22 mouse cellular contexts compared by ENCODE assay signal in the genomic region with DNA sequence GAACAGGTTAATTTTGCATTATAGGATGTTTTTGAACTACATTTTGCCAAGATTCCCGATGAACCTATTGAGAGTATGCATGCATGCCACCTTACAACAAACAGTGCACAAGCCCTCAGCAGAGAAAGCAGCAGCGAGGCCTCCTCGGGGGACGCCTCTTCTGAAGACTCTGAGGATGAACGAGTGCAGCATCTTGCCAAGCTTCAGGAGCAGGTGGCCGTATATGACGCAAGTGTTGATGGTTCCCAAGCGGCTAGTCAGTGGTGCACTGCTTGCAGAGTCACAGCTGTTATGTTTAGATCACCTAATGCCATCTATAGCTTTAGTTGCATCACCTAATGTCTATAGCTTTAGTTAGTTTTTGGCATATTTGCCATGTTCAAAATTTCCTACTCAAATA. TPM values are rescaled to one million over a fixed set of nuclear protein-coding genes. Genes with fewer than 3 reads are reported as not detected.
DNase-seq lines count a peak whose midpoint lies in the region; ATAC-seq and TF ChIP-seq lines count a peak whose summit lies in the region.
"Had no signal": no experiment of that assay in that cellular context is flagged by ENCODE, and none has a peak within 500 bp of the region (broad histone marks: within the 10 kb centered on the region; RNA-seq: fewer than 3 reads in every experiment).

No protein-coding gene starts in this region.

- 83% methylated on average over 8 of the region's 8 CpGs for WGBS in embryonic facial prominence, embryonic 14.5 days
- 90% methylated on average over 8 of the region's 8 CpGs for WGBS in embryonic facial prominence, embryonic 10.5 days
- 82% methylated on average over 8 of the region's 8 CpGs for WGBS in intestine, postnatal 0 days

- no peaks in the 10 kb centered on the region for H3K27me3 ChIP-seq in embryonic facial prominence, embryonic 14.5 days (replicated peaks; ENCODE audit: control insufficient read depth, insufficient read depth, low read length)
- H3K27me3 ChIP-seq in embryonic facial prominence, embryonic 10.5 days (replicated peaks; ENCODE audit: low read depth, poor library complexity, severe bottlenecking): no peaks in the 10 kb centered on the region
- no peaks in the 10 kb centered on the region for H3K27me3 ChIP-seq in intestine, postnatal 0 days (replicated peaks; ENCODE audit: control insufficient read depth, insufficient read depth, low read length)
- H3K27me3 ChIP-seq: embryonic facial prominence, embryonic 13.5 days; heart, embryonic 12.5 days; intestine, embryonic 15.5 days had no signal

- H3K4me1 ChIP-seq in embryonic facial prominence, embryonic 14.5 days (ENCODE audit: control insufficient read depth, insufficient read depth, low read length): peaks cover 3% of the 10 kb centered on the region; the same call in 1 of the 2 replicates
- 0 out of 2 replicates have a peak, but pooled peaks cover 5% of the 10 kb centered on the region for H3K4me1 ChIP-seq in embryonic facial prominence, embryonic 10.5 days
- H3K4me1 ChIP-seq in intestine, postnatal 0 days (replicated peaks; ENCODE audit: control insufficient read depth, insufficient read depth, low read length): no peaks in the 10 kb centered on the region
- H3K4me1 ChIP-seq: intestine, embryonic 15.5 days had no signal

- no peak for TF ChIP-seq CTCF in intestine, postnatal 0 days (IDR thresholded peaks at IDR 0.05; ENCODE audit: low read depth)

- H3K9ac ChIP-seq in embryonic facial prominence, embryonic 14.5 days (ENCODE audit: low read depth, low read length): no peak overlapping the region
- H3K9ac ChIP-seq in intestine, postnatal 0 days (ENCODE audit: low read depth, low read length): no peak overlapping the region
- H3K9ac ChIP-seq: embryonic facial prominence, embryonic 13.5 days; heart, embryonic 12.5 days; hindbrain, embryonic 14.5 days; intestine, embryonic 15.5 days had no signal

- no peaks in the 10 kb centered on the region for H3K36me3 ChIP-seq in embryonic facial prominence, embryonic 14.5 days (ENCODE audit: control insufficient read depth, insufficient read depth, low read length)
- H3K36me3 ChIP-seq in embryonic facial prominence, embryonic 10.5 days (replicated peaks): no peaks in the 10 kb centered on the region
- no peaks in the 10 kb centered on the region for H3K36me3 ChIP-seq in intestine, postnatal 0 days (ENCODE audit: control insufficient read depth, insufficient read depth)
- H3K36me3 ChIP-seq: embryonic facial prominence, embryonic 13.5 days; forebrain, embryonic 10.5 days; G1E; heart, embryonic 12.5 days; hindbrain, embryonic 10.5 days; intestine, embryonic 15.5 days had no signal

- no peaks in the 10 kb centered on the region for H3K9me3 ChIP-seq in embryonic facial prominence, embryonic 14.5 days (ENCODE audit: control insufficient read depth, low read length)
- no peaks in the 10 kb centered on the region for H3K9me3 ChIP-seq in embryonic facial prominence, embryonic 10.5 days
- no peaks in the 10 kb centered on the region for H3K9me3 ChIP-seq in intestine, postnatal 0 days (ENCODE audit: control insufficient read depth)
- H3K9me3 ChIP-seq: embryonic facial prominence, embryonic 13.5 days; forebrain, embryonic 10.5 days; G1E; heart, embryonic 12.5 days; hindbrain, embryonic 10.5 days; intestine, embryonic 15.5 days had no signal

- H3K4me3 ChIP-seq in embryonic facial prominence, embryonic 14.5 days (ENCODE audit: low read depth, low read length): no peak overlapping the region
- no peak overlapping the region for H3K4me3 ChIP-seq in embryonic facial prominence, embryonic 10.5 days
- H3K4me3 ChIP-seq in intestine, postnatal 0 days (ENCODE audit: low read depth, low read length): no peak overlapping the region
- H3K4me3 ChIP-seq: embryonic facial prominence, embryonic 13.5 days; forebrain, embryonic 10.5 days; heart, embryonic 12.5 days; hindbrain, embryonic 10.5 days; intestine, embryonic 15.5 days had no signal

- DNase-seq in embryonic facial prominence, embryonic 14.5 days (ENCODE audit: low spot score): peak; percentile 29
- no peak for DNase-seq in embryonic facial prominence, embryonic 10.5 days (ENCODE audit: low spot score)
- peak; percentile 91 for DNase-seq in heart, adult 11 months
- DNase-seq in heart, adult 18-20 months: no peak
- DNase-seq in thymus, postnatal 14 days: peak; percentile 60
- DNase-seq in adrenal gland, postnatal 25 days: no peak
- DNase-seq: adrenal gland, adult 8-10 months; B cell, adult 2 months; cerebellum, adult 11 months; cerebellum, adult 8-10 months; cerebellum, postnatal 14 days; gastrocnemius, postnatal 10 days had no signal

- no peak for ATAC-seq in embryonic facial prominence, embryonic 14.5 days (ENCODE audit: low read depth)
- ATAC-seq in intestine, postnatal 0 days: no peak
- ATAC-seq: CD4-positive, CD25-positive, alpha-beta regulatory T cell, adult 4 months; forebrain, embryonic 14.5 days; intestine, embryonic 15.5 days had no signal

- no peak overlapping the region for H3K27ac ChIP-seq in embryonic facial prominence, embryonic 14.5 days (replicated peaks; ENCODE audit: low read depth, low read length)
- H3K27ac ChIP-seq in embryonic facial prominence, embryonic 10.5 days (replicated peaks): no peak overlapping the region
- H3K27ac ChIP-seq in intestine, postnatal 0 days (ENCODE audit: low read depth, low read length): no peak overlapping the region
- H3K27ac ChIP-seq: embryonic facial prominence, embryonic 13.5 days; forebrain, embryonic 10.5 days; hindbrain, embryonic 10.5 days; hindbrain, embryonic 14.5 days; intestine, embryonic 15.5 days had no signal

- no peak overlapping the region for H3K4me2 ChIP-seq in embryonic facial prominence, embryonic 14.5 days (ENCODE audit: low read depth, low read length)
- no peak overlapping the region for H3K4me2 ChIP-seq in intestine, postnatal 0 days (replicated peaks; ENCODE audit: low read depth)
- H3K4me2 ChIP-seq: embryonic facial prominence, embryonic 13.5 days; heart, embryonic 12.5 days; hindbrain, embryonic 14.5 days; intestine, embryonic 15.5 days had no signal

RNA-seq across cellular contexts. Expression of a gene that starts 26.8 kb away (rescaled TPM):
- polyA plus RNA-seq in embryonic facial prominence, embryonic 14.5 days (2014; fragmentation: Nextera tagmentation; extraction: Ambion mirVana): 4.2 and 5.0 TPM in 2 replicates
- 1.3 and 1.6 TPM in 2 replicates for polyA plus RNA-seq in embryonic facial prominence, embryonic 10.5 days (2016; fragmentation: Nextera tagmentation; extraction: Ambion mirVana)
- under 1 TPM; 0.15 to 0.49 TPM for total RNA-seq in heart, adult 18-20 months (2021)
- total RNA-seq in adrenal gland, postnatal 25 days (2021): 3.3 and 3.5 TPM in 2 replicates
- polyA plus RNA-seq in intestine, postnatal 0 days (2015; fragmentation: Nextera tagmentation; extraction: Ambion mirVana): 0.78 and 1.2 TPM in 2 replicates
- polyA plus RNA-seq: G1E had no signal

RNA-seq across cellular contexts. Expression of a gene that starts 44.8 kb away (rescaled TPM):
- polyA plus RNA-seq in embryonic facial prominence, embryonic 14.5 days (2014; fragmentation: Nextera tagmentation; extraction: Ambion mirVana): 2.8 and 3.2 TPM in 2 replicates
- 0.43 and 0.76 TPM in 2 replicates for polyA plus RNA-seq in embryonic facial prominence, embryonic 10.5 days (2016; fragmentation: Nextera tagmentation; extraction: Ambion mirVana)
- total RNA-seq in heart, adult 18-20 months (2021): under 1 TPM in 1 of 2 experiments, not detected in 1; 0.60 TPM
- 1.3 and 2.8 TPM in 2 replicates for total RNA-seq in adrenal gland, postnatal 25 days (2021)
- 0.58 and 0.70 TPM in 2 replicates for polyA plus RNA-seq in intestine, postnatal 0 days (2015; fragmentation: Nextera tagmentation; extraction: Ambion mirVana)
- total RNA-seq: G1E had no signal
- polyA plus RNA-seq: G1E had no signal

Comparison
In these comparisons a context has a peak if more than half of its experiments do, and no peak if none do; other contexts are left out.
1. DNase-seq: peak in embryonic facial prominence, embryonic 14.5 days (single experiment), heart, adult 11 months (single experiment) and thymus, postnatal 14 days (single experiment); none in embryonic facial prominence, embryonic 10.5 days (single experiment), heart, adult 18-20 months (0 of 2) and adrenal gland, postnatal 25 days (single experiment).